Mouse (Mus musculus) midbrain, embryonic 16.5 days (tissue): ENCODE results near the gene Gm9507. TPM values are rescaled to one million over a fixed set of nuclear protein-coding genes. Genes with fewer than 3 reads are reported as not detected.

Experiments
- ATAC-seq: fragments of 200-750 bp; cut with Nextera tagmentation; 2 replicates; pipeline ENCODE4 v1.8.0; 2017; ENCODE audit warnings: moderate TSS enrichment
- H3K27ac ChIP-seq: fragments of 300-500 bp; sonication (generic); 2 replicates; pipeline ENCODE4 v1.5.1; 2014; ENCODE audit warnings: mild to moderate bottlenecking, low read length, mixed read lengths
- H3K27me3 ChIP-seq: fragments of 300-500 bp; sonication (generic); 2 replicates; pipeline ENCODE4 v1.6.1; 2014; ENCODE audit warnings: low read depth, low read length, mixed read lengths; ENCODE audit not compliant: control insufficient read depth, insufficient read depth
- H3K36me3 ChIP-seq: fragments of 300-500 bp; sonication (generic); 2 replicates; pipeline ENCODE4 v1.6.1; 2014; ENCODE audit warnings: mild to moderate bottlenecking, low read length, moderate library complexity, mixed read lengths; ENCODE audit not compliant: control insufficient read depth, insufficient read depth
- H3K4me1 ChIP-seq: fragments of 300-500 bp; sonication (generic); 2 replicates; pipeline ENCODE4 v1.6.1; 2014; ENCODE audit warnings: mild to moderate bottlenecking, low read length, mixed read lengths; ENCODE audit not compliant: control insufficient read depth, insufficient read depth
- H3K4me2 ChIP-seq: fragments of 300-500 bp; sonication (generic); 2 replicates; pipeline ENCODE4 v1.6.1; 2014; ENCODE audit warnings: mild to moderate bottlenecking, low read length, mixed read lengths
- H3K4me3 ChIP-seq: fragments of 300-500 bp; sonication (generic); 2 replicates; pipeline ENCODE4 v1.5.1; 2014; ENCODE audit warnings: low read depth, mild to moderate bottlenecking, low read length, moderate library complexity, mixed read lengths
- H3K9ac ChIP-seq: fragments of 300-500 bp; sonication (generic); 2 replicates; pipeline ENCODE4 v1.6.1; 2014; ENCODE audit warnings: low read depth, low read length, mixed read lengths
- H3K9me3 ChIP-seq: fragments of 300-500 bp; sonication (generic); replicated peaks from 2 replicates; pipeline ENCODE4 v1.6.1; 2014; ENCODE audit warnings: mild to moderate bottlenecking, low read length, mixed read lengths; ENCODE audit not compliant: control insufficient read depth, poor library complexity, severe bottlenecking
- WGBS: fragments of 180-500 bp; shearing (Covaris S2); extraction: QIAGEN DNeasy Blood & Tissue Kit; methylation state at CpG from one replicate; pipeline ENCODE4 v1.1.7; 2014; 5-methylcytosine and 5-hydroxymethylcytosine counted together
- polyA plus RNA-seq: library from polyadenylated mRNA; unstranded; fragments of >200 nt; fragmentation: Nextera tagmentation; extraction: Ambion mirVana; gene quantifications from 2 replicates; pipeline ENCODE4 v1.2.1, GENCODE M21; 2015

The Gm9507 gene
- polyA plus RNA-seq = not detected in 2 replicates

DNA sequence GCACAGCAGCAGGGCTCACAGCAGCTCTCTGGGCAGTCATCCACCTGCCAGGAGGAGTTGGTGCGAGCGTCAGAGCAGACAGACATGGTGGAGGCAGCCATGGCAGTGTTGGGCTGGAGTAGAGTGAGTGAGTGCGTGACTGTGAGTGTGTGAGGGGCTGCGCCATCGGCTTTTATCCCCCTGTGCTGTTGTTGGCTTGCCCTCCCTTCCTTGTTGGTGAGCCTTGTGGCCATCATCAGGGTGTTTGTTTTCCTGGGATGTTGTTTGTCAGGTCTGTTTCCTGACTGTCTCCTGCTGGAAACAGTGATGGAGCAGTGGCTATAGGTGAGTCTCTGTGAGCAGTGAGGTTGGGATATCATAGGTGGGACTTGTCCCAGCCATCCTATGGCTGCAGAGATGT is at the start of gene Gm9507:
TSS of gene Gm9507 (minus strand) at position 101 of the 400 bp plus-strand sequence.
- Histone ChIP-seq H3K27ac (no peak within 1 kb of the TSS), H3K4me2 (no peak within 1 kb of the TSS), H3K27me3 (no peaks in the 10 kb centered on the region), H3K9ac (no peak within 1 kb of the TSS), H3K4me1 (no peaks in the 10 kb centered on the region), H3K4me3 (no peak within 1 kb of the TSS), H3K36me3 (no peaks in the 10 kb centered on the region), H3K9me3 (no peaks in the 10 kb centered on the region)
- 69% methylated on average over 5 of the region's 5 CpGs for WGBS
- no peak for ATAC-seq

GRCm38 (mm10) chr10:77852559-77852958 is 40.9 kb upstream of the Gm9507 start, which contains the start of gene Gm10318:
Gm10318 (plus strand) TSS chr10:77852859.
- no peak within 1 kb of the TSS for H3K4me2 ChIP-seq
- H3K4me3 ChIP-seq = no peak within 1 kb of the TSS
- H3K9me3 ChIP-seq = no peaks in the 10 kb centered on the region
- no peaks in the 10 kb centered on the region for H3K4me1 ChIP-seq
- H3K27ac ChIP-seq = no peak within 1 kb of the TSS
- H3K9ac ChIP-seq = no peak within 1 kb of the TSS
- H3K27me3 ChIP-seq = no peaks in the 10 kb centered on the region
- WGBS = 68% methylated on average over 9 of the region's 9 CpGs
- no peaks in the 10 kb centered on the region for H3K36me3 ChIP-seq
- ATAC-seq = no peak

GRCm38 (mm10) chr10:77847538-77847937 is 35.9 kb upstream of the Gm9507 start:
- ATAC-seq = no peak
- WGBS = 67% methylated on average over 2 of the region's 2 CpGs
- H3K9ac ChIP-seq = no peak overlapping the region

DNA sequence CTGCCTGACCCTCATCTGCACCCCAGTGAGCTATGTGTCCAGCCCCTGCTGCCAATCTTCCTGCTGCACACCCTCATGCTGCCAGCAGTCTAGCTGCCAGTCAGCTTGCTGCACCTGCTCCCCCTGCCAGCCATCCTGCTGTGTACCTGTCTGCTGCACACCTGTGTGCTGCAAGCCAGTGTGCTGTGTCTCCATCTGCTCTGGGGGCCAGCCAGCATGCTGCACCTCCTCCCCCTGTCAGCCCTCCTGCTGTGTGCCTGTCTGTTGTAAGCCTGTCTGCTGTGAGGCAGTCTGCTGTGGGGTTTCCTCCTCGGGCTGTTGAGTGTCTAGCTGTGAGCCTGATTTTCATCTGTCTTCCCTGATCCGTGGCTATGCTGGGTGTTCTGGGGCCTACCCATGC is 35.3 kb upstream of the Gm9507 start:
- H3K4me2 ChIP-seq = no peak overlapping the region
- H3K4me1 ChIP-seq = no peaks in the 10 kb centered on the region
- H3K27me3 ChIP-seq = no peaks in the 10 kb centered on the region
- H3K9ac ChIP-seq = no peak overlapping the region
- H3K36me3 ChIP-seq = no peaks in the 10 kb centered on the region
- peaks cover 4% of the 10 kb centered on the region; the same call in 1 of the 2 replicates for H3K9me3 ChIP-seq
- H3K4me3 ChIP-seq = no peak overlapping the region
- 13% methylated on average over 2 of the region's 2 CpGs for WGBS
- ATAC-seq = no peak
- H3K27ac ChIP-seq = no peak overlapping the region

More at GRCm38 (mm10) chr10:77847538-77847937, 35.9 kb upstream of the Gm9507 start:
- H3K27me3 ChIP-seq = no peaks in the 10 kb centered on the region
- no peak overlapping the region for H3K4me2 ChIP-seq
- H3K9me3 ChIP-seq = peaks cover 4% of the 10 kb centered on the region; the same call in 1 of the 2 replicates
- no peak overlapping the region for H3K27ac ChIP-seq
- no peaks in the 10 kb centered on the region for H3K4me1 ChIP-seq
- no peaks in the 10 kb centered on the region for H3K36me3 ChIP-seq
- no peak overlapping the region for H3K4me3 ChIP-seq

- H3K9ac ChIP-seq = no peak within 1 kb of the TSS
- WGBS = 50% methylated on average over 1 of the region's 3 CpGs
- no peaks in the 10 kb centered on the region for H3K36me3 ChIP-seq
- H3K27me3 ChIP-seq = no peaks in the 10 kb centered on the region
- H3K4me3 ChIP-seq = no peak within 1 kb of the TSS
- peaks cover 4% of the 10 kb centered on the region; the same call in 1 of the 2 replicates for H3K9me3 ChIP-seq
- H3K4me2 ChIP-seq = no peak within 1 kb of the TSS
- H3K4me1 ChIP-seq = no peaks in the 10 kb centered on the region
- H3K27ac ChIP-seq = no peak within 1 kb of the TSS
- ATAC-seq = no peak
Measured at GRCm38 (mm10) chr10:77846503-77846902, 34.9 kb upstream of the Gm9507 start, which contains the start of gene Gm36176. Gm36176 (plus strand) TSS chr10:77846803.

DNA sequence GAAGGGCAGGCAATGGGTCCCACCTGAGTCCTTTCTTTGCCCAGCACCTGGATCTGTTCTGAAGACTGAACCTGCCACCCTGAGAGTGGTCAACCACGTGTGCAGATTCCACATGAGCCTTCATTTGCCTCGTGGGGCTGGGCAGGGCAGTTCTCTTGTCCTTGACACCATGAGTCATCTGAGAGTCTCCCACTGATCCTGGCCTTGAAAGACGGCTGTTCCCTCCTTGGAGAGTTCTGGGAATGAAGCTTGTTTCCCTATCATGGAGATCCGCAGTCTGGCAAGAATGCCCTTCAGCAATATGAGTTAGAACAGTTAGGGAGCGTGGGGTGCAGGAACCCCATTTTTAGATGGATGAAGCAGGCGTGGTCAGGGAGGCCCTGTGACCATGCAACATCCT is 27.4 kb upstream of the Gm9507 start:
- H3K27ac ChIP-seq = no peak overlapping the region
- H3K4me1 ChIP-seq = no peaks in the 10 kb centered on the region
- no peak for ATAC-seq
- no peaks in the 10 kb centered on the region; the same call in 1 of the 2 replicates for H3K9me3 ChIP-seq
- no peak overlapping the region for H3K9ac ChIP-seq
- H3K4me2 ChIP-seq = no peak overlapping the region
- no peaks in the 10 kb centered on the region for H3K36me3 ChIP-seq
- H3K4me3 ChIP-seq = no peak overlapping the region
- 84% methylated on average over 6 of the region's 6 CpGs for WGBS
- no peaks in the 10 kb centered on the region for H3K27me3 ChIP-seq

GRCm38 (mm10) chr10:77835647-77836046 is 24.0 kb upstream of the Gm9507 start, which contains the start of gene Krtap10-10:
Krtap10-10 (plus strand) TSS chr10:77835947.
- no peaks in the 10 kb centered on the region for H3K27me3 ChIP-seq
- H3K4me3 ChIP-seq = no peak within 1 kb of the TSS
- no peak within 1 kb of the TSS for H3K4me2 ChIP-seq
- 71% methylated on average over 9 of the region's 9 CpGs for WGBS
- no peaks in the 10 kb centered on the region for H3K36me3 ChIP-seq
- no peak for ATAC-seq
- H3K4me1 ChIP-seq = no peaks in the 10 kb centered on the region
- H3K9ac ChIP-seq = no peak within 1 kb of the TSS
- H3K27ac ChIP-seq = no peak within 1 kb of the TSS
- H3K9me3 ChIP-seq = no peaks in the 10 kb centered on the region

GRCm38 (mm10) chr10:77826951-77827350 is 15.3 kb upstream of the Gm9507 start, which contains the start of gene Krtap10-4:
Krtap10-4 (minus strand) TSS chr10:77827095.
- no peaks in the 10 kb centered on the region for H3K27me3 ChIP-seq
- no peak within 1 kb of the TSS for H3K4me3 ChIP-seq
- H3K4me2 ChIP-seq = no peak within 1 kb of the TSS
- H3K27ac ChIP-seq = no peak within 1 kb of the TSS
- 71% methylated on average over 6 of the region's 6 CpGs for WGBS
- 0 out of 2 replicates have a peak, but pooled peaks cover 2% of the 10 kb centered on the region for H3K9me3 ChIP-seq
- no peak within 1 kb of the TSS for H3K9ac ChIP-seq
- ATAC-seq = no peak
- no peaks in the 10 kb centered on the region for H3K36me3 ChIP-seq
- no peaks in the 10 kb centered on the region for H3K4me1 ChIP-seq

GRCm38 (mm10) chr10:77819203-77819602 is 7.6 kb upstream of the Gm9507 start:
- Histone ChIP-seq H3K4me3 (no peak overlapping the region), H3K4me2 (peak overlapping the region; percentile 26; the same call in 1 of the 2 replicates), H3K27ac (no peak overlapping the region), H3K27me3 (no peaks in the 10 kb centered on the region), H3K9me3 (0 out of 2 replicates have a peak, but pooled peaks cover 2% of the 10 kb centered on the region), H3K4me1 (no peaks in the 10 kb centered on the region), H3K9ac (no peak overlapping the region), H3K36me3 (no peaks in the 10 kb centered on the region)
- peak; percentile 62; the same call in 1 of the 2 replicates for ATAC-seq
- WGBS = 28% methylated on average over 4 of the region's 4 CpGs
